Mouse (Mus musculus) spleen, adult 2 months (tissue): ENCODE data around the gene Fbxo34.

ENCODE experiments used
- CTCF ChIP-seq: fragments of 200-500 bp; IDR thresholded peaks from 2 replicates; pipeline ENCODE4 v1.5.1; 2011; ENCODE audit warnings: mild to moderate bottlenecking, inconsistent platforms; ENCODE audit not compliant: insufficient read depth, insufficient read length, insufficient replicate concordance; ENCODE audit errors: extremely low read depth
- POLR2A ChIP-seq: fragments of 200-500 bp; IDR thresholded peaks from 2 replicates; pipeline ENCODE4 v1.6.1; 2011; ENCODE audit warnings: low read depth, low read length, inconsistent platforms

DNA sequence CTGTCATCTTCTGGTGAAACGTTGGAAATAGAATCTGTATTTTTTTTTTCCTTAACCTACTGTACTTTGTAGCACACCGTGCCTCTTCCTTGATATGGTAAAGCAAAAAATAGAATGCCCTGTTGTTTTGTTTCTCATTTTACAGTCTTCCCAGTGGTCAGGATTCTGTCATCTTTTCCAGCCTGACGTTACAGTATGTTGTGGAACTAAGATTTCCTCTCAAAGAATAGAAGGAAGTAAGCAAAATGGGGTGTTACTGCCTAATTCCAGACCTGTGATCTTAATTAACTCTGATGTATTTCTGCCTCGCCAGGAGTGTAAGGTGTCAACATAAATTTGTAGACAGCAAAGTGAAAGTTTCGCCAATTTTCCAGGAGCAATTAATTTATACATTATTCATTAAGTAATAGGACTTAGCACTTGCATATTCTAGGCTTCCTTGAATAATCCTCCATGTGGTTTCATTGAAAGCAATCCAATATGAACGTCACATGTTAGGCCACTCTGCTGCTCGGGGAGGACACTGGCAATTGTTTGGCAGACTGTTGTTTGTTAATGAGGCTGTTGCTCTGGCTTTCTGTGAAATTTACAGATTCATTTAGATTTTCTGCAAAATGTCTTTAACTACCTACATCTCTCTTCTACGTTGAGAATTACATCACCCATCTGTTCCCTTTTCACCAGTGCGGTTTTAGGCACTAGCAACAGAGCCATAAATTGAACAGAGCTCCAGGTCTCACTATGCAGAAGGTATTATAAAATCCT lies 4.7 kb upstream of the Fbxo34 start:
- TF ChIP-seq POLR2A = no peak
- no peak for TF ChIP-seq CTCF
